Mouse (Mus musculus): ENCODE data around the gene Slc47a2.

Slc47a2 gene

GRCm38 (mm10) chr11:61342505-61343420 lies at the start of gene Slc47a2:
Gene Slc47a2 (minus strand): TSS chr11:61342860.
- DNase-seq = no peak

- DNase-seq = no peak
Observed at GRCm38 (mm10) chr11:61388936-61389335, 46.3 kb upstream of the Slc47a2 start.

DNA sequence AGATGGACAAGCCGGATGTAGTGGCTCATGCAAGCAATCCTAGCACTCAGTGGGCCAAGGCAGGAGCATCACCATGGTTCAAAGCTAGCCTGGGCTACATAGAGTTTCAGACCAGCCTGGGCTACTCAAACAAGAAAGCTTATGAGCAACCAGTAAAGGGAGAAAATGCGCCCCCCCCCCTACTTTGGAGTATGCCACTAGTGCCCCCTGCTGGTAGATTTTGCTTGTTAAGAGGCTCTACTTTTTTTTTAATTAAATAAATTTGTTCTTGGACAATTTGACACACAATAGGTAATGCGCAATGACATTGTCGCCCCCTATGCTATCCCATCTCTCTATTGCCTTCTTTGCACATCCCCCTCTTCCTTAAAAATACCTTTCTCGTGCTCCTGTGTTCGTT lies 45.4 kb upstream of the Slc47a2 start:
- no peak for DNase-seq

- no peak for DNase-seq
Observed at GRCm38 (mm10) chr11:61387233-61387632, 44.6 kb upstream of the Slc47a2 start.

- no peak for DNase-seq
Observed at GRCm38 (mm10) chr11:61385725-61386124, 43.1 kb upstream of the Slc47a2 start.

DNA sequence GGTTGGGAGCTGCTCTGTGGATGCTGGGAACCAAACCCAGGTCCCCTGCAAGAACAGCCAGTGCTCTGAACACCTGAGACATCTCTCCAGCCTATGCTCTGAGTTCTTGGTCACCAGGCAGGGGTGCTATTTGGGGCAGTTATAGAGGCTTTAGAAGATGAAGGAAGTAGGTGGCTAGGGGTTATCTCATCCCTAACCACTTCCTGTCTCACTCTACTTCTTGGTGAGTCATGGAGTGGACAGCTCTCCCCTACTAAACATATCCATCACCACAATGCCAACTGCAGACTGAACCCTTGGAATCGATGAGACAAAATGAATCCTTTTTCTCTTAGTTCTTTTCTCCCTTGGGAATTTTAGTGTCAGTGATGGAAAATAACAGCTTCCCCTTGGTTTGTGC lies 38.6 kb upstream of the Slc47a2 start:
- DNase-seq = no peak

DNA sequence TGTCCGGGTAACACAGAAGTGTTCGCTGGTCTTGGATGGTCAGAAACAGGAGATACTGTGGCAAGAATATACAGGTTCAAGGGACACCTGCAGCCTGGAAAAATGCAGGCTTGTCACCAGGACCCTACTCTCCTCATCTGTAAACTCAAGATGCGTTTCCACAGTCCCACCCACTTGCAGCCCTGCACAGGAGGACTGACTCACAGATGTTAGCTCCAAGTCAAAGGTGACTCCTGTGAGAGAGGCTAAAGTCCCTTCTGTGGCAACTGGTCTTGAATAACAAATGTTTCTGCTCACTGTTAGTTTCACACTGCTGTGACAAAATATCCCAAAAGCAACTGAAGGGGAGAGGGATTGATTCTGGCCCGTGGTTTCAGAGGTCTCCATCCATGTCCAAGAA lies 36.0 kb upstream of the Slc47a2 start:
- no peak for DNase-seq

GRCm38 (mm10) chr11:61377881-61378613 lies 35.4 kb upstream of the Slc47a2 start, which contains the start of gene Slc47a1:
Gene Slc47a1 (minus strand): TSS chr11:61378345.
- DNase-seq = no peak

DNA sequence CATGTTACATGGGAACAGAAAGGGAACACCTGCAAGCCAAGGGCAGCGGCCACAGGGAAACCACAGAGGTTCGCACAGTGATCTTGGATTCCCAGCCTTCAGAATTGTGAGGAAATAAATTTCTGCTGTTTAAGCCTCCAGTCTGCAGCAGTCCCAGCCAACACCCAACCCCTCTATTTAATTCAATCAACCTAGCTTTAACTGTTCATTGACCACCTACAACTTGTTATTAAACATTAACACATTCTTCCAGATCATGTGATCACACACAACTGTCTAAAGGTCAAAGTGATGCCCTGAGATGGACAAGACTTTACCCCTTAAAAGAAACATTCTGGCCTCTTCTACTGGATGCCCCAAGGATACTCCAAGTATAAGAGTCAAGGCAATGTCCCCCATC lies 26.0 kb upstream of the Slc47a2 start:
- no peak for DNase-seq

GRCm38 (mm10) chr11:61366517-61367273 lies 24.0 kb upstream of the Slc47a2 start:
- no peak for DNase-seq

GRCm38 (mm10) chr11:61365938-61366337 lies 23.3 kb upstream of the Slc47a2 start:
- no peak for DNase-seq

GRCm38 (mm10) chr11:61364096-61364495 lies 21.4 kb upstream of the Slc47a2 start:
- DNase-seq = no peak

GRCm38 (mm10) chr11:61361515-61362190 lies 19.0 kb upstream of the Slc47a2 start:
- DNase-seq = no peak

DNA sequence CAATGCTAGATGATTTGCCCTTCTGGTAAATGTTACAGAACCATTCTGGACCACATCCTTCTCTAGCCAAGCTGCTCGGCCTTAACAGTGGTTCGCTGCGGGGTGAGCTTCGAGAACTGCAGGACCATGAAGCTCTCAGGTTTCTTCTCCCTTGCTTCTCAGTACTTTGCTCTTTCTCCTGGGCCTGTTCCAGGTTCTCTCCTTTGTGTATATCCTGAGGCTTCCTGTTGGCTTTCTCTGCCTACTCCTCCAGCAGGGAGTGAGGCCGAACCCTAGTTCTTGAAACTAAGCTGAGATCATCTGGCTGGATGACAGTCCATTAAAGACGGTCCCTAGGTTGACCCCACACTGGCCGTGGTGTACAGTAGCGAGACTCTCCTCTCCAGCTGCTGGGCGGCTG lies 13.9 kb upstream of the Slc47a2 start:
- no peak for DNase-seq

- no peak for DNase-seq
Observed at GRCm38 (mm10) chr11:61356111-61356510, 13.5 kb upstream of the Slc47a2 start.

DNA sequence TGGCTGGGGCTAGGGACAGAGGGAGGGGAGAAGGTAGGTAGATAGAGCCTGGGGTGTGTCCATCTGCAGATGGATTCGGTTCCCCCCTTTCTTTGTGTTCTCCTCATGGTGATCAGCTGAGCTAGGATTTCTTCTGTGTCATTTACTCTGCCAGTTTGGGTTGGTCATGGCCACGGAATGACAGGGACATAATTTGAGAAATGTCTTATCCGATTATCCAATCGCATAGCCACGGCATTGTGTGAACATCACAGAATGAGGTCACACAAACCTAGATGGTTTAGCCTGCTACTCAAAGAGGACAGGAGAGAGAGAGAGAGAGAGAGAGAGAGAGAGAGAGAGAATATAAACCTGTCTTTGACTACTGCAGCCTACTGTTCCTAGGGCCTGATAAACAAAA lies 12.7 kb upstream of the Slc47a2 start:
- DNase-seq = no peak

DNA sequence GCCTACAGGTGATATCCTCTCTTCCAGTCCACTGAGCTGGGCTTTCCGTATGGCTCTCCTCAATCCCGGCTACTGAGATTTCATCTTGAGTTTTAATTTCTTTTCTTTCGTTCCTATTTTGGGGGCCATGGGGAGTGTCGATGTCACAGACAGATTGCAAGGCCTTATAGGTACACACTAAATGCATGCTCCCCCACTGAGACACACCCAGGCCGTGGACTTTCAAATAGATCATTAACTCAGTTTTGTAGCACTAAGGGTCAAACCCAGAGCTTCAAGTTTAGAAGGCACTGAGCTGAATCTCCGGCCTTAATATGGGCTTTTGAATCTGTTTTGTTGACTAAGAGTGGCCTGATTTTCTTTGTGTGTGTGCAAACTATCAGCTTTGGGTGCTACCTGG lies 11.7 kb upstream of the Slc47a2 start:
- no peak for DNase-seq

- no peak for DNase-seq
Observed at GRCm38 (mm10) chr11:61353038-61353437, 10.4 kb upstream of the Slc47a2 start.

- no peak for DNase-seq
Observed at GRCm38 (mm10) chr11:61352138-61352651, 9.5 kb upstream of the Slc47a2 start.

DNA sequence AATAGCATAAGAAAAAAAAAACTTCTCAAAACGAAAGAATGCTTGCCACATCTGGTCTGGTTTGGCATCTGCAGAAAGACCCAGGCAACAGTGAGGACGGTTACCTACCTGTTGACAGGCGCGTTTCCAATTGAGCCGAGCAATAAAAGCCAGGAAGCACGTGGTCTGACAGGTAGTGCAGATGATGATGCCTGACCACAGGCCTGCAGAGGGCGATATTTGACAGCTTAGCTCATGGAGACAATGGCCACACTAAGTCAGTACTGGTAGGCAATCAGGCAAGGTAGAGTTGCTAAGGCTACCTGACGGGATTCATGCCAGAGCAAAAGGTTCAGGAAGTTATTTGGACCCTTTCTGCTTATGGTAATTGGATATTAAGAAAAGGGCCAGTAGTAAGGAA lies 6.7 kb upstream of the Slc47a2 start:
- peak; percentile 38 for DNase-seq

GRCm38 (mm10) chr11:61346133-61346532 lies 3.5 kb upstream of the Slc47a2 start:
- DNase-seq = no peak

- DNase-seq = no peak
Observed at GRCm38 (mm10) chr11:61341971-61342370, 689 bp downstream of the Slc47a2 start.
